Mouse (Mus musculus) c-Kit-negative CD71-positive TER-119-positive erythroid progenitor cells, embryonic 14.5 days (primary cell): Measurements from ENCODE around the gene Reln.

Source experiments
- DNase-seq: peaks from one replicate; pipeline ENCODE4 v3.0.0-alpha.2; 2013; ENCODE audit warnings: low read depth, low spot score

Reln gene

DNA sequence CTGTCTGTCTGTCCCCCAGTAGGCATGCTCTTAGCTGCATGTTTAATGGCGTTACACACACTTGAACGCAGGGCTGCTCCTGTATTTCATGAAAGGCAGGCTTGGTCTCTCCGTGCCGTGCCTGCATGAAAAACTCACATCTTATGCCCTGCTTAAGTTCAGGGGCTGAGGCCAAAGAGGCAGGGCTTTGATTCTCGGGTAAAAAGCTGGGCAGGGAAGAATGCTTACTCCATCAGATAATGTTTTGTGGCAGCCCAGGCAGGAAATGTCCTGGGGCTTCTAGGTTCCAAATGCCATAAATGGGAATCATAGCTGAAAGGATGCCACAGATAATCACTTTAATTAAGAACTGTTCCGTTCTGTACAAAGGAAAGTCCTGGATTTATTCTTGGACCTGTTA, 226.0 kb downstream of the Reln start:
- no peak for DNase-seq

GRCm38 (mm10) chr5:22116922-22117321, 227.6 kb downstream of the Reln start:
- DNase-seq: no peak

- no peak for DNase-seq
Observed at GRCm38 (mm10) chr5:22106811-22107485, 237.6 kb downstream of the Reln start.

DNA sequence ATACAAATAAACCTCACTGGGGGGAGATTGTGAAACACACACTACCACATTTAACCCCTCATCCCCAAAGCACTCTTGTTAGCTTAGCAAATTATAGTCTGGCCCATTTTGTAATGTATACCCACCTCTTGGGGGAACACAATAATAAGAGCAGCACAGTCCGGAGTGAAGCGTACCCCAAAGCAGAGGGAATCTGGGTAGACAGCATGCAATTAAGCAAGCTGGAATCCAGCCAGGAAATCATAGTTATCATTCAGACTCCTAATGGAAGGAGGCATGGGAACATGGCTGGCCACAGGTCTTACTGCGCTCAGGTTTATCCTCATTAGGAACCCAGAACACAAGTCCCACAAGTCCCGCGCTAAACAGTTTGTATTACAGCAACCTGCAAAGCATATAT, 249.5 kb downstream of the Reln start:
- DNase-seq: no peak

- no peak for DNase-seq
Observed at GRCm38 (mm10) chr5:22094043-22094442, 250.5 kb downstream of the Reln start.

DNA sequence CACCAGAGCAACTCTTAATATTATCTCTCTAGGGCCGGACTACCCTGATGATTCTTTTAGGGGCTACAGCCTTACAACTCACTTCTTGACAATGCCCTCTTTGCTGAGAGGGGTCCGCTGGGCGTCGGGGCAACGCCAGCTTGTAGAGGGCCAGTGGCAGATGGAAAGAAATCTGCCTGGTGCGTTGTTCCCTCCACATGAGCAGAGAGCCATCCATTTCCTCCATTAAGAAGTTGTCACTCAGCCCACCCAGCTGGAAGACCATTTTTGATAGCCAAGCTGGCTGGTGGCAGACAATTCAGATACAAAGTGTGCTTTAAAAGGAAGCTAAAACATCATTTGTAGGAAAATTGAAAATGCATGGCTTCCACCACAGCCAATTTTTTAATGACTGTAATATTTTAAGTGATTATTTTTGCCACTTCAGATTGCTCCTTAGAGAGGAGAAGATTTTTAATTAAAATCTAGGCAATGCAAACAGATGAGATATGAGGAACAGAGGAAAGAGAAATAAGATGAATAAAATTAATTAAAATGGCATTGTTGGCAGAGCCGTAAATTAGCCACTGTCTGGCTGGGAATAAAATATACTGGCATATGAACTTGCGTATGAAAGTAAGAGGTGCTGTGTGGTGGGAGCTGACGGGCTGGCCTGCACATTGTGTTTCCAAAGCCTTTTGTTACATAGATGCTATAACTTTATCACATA, 251.2 kb downstream of the Reln start:
- no peak for DNase-seq

- DNase-seq: no peak
Observed at GRCm38 (mm10) chr5:22080468-22080986, 264.0 kb downstream of the Reln start.

DNA sequence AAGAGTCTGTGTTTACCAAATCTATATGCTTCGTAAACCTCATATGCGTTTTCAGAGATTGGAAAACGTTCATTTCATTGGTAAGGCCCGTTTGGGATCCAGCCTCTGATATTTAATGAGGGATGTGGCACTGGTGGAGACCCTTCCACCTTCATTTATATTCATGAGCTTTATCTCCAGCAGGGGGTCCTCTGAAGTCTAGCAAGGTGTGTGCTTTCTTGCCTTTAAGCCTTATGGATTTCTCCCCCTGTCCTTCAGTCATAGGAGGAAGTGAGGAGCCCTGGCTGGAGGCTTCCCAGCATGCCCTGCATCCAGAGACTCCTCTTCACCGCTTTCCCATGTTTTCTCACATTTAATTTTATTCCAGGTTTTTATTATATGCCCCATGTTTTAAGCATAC, 269.5 kb downstream of the Reln start:
- DNase-seq: no peak

DNA sequence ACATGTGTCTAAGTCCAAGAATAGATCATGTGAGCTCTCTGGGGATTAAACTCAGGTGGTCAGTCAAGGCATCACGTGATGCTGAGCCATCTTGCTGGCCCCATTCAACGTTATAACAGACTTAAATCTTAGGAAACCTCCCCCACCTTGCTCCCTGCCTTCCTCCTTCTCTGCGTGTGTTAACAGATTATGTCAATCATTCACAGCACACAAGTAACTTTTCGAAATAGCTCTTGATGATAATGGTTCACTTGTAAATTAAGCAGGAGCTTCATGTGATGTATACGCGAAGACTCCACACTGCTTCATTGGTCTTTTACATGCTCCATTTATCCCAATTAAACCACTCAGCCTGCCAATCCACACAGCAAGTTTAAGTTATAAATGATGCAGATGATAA, 271.9 kb downstream of the Reln start:
- no peak for DNase-seq

GRCm38 (mm10) chr5:22059251-22059650, 285.3 kb downstream of the Reln start:
- DNase-seq: no peak

DNA sequence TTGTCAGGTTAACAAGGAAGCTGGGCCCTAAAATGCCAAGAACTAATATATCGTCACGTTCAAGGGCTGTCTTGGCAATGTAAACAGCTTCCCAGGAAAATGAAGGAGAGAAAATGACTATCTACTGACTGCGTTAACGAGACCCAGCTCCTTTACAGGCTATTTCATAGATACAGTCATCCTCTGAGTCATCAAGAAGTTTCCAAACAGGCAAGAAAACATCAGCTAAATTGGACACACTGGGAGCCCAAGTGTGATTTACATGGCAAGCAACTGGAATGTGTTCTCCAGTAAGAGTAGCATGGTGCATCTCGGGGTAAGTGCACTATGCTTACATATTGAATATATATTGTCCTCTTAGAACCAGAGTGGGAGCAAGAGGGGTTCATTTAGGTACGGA, 302.7 kb downstream of the Reln start:
- no peak for DNase-seq

GRCm38 (mm10) chr5:22039375-22040149, 304.9 kb downstream of the Reln start:
- no peak for DNase-seq

- no peak for DNase-seq
Observed at GRCm38 (mm10) chr5:22035201-22035600, 309.3 kb downstream of the Reln start.

- no peak for DNase-seq
Observed at GRCm38 (mm10) chr5:22033039-22033438, 311.5 kb downstream of the Reln start.

- no peak for DNase-seq
Observed at GRCm38 (mm10) chr5:22031653-22032052, 312.8 kb downstream of the Reln start.

DNA sequence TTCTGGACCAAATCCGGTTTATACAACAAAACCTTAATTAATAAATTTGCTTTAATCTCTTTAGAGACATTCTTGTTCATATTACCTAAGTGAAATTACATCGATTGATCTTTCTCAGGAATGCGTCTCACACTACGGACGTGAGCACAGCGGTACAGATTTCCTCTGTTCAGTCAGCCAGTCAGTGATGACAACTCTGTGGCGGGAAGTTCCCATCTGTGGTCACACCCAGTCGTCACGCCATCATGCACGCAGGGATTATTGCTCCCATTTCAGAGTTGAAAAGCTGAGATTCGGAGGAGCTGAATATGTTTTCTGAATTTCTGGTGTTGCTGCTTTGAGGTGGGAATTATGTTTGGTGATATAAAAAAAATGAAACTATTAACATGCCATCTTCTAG, 316.1 kb downstream of the Reln start:
- DNase-seq: no peak

DNA sequence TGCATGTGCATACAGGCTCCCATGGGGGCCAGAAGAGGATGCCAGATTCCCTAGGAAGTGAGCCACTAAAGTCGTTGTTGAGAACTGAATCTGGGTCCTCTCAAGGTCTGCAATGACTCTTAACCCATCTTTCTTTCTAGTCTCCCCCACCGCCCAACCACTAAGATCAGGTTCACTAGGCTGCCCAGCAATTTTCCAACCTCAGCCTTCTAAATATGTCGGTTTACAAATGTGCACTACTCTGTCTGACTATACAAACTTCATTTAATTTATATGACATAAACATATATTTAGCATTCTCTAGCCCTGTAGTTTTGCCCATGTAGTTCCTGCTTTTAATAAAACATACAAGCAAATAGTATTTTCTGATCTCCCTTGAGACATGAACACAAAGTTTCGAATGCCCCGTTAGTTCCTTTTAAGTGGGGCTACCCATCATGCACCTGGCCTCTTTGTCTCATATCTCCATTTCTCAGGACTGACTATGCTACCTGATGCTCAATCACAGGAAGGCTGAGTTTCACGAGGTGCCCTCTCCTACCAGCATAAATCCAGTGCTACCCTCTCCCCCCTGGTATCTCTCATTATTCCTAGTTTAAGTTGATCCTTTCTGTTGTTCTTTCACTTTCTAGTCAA, 317.1 kb downstream of the Reln start:
- DNase-seq: no peak

- DNase-seq: no peak
Observed at GRCm38 (mm10) chr5:22025746-22026145, 318.8 kb downstream of the Reln start.

DNA sequence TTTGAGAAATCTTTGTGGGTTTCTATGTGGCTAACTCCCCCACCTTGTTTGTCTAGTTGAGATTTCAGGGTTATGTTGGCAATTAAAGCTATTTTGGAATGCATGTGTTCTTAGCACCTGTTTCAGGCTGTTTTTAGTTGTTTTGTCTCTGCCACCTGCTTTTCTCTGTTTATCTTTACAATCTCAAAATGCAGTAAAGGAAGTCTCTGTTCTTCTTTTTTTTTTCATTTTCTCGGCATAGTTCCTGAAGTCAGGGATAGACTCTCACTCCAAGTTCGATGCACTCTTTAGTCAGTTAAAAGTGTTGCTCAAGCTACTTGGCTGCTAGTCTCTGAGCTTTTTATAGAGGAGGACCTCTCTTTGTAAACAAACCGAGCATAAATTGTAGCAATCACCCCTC, 320.4 kb downstream of the Reln start:
- no peak for DNase-seq

DNA sequence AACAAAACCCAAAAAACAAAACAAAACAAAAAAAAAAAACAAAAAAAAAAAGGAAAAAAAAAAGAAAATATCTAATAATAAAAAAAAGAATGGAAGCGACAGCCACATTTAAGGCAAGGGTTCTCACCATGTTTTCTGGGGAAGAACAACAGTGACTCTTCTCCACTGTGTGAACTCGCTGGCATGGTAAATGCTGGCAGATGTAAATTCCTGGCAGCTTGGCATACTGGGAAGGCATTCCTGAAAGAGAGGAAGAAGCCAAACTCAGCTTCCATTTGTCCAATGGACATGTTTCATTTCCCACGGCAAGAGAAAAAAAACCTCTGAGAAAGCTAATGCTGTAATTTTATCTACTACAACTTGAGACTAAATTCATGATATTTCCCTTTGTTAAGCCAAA, 326.6 kb downstream of the Reln start:
- DNase-seq: no peak

DNA sequence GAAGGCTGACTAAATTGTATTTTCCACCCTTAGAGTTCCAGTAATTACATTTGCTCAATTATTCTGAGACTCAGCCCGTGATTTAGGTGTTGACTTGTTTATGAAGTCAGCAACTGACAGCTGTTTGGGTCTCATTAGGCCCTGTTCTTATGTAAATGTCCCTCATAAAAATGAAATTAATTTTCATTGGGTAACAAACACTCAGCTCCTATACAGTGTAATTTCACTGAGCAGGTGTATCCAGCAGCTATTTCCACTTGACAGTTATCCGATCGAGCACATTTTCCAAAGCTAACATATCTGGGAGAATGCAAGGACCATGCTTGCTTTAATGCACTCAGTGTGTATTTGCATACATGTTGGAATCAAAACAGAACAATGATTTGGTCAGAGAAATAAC, 330.0 kb downstream of the Reln start:
- no peak for DNase-seq

DNA sequence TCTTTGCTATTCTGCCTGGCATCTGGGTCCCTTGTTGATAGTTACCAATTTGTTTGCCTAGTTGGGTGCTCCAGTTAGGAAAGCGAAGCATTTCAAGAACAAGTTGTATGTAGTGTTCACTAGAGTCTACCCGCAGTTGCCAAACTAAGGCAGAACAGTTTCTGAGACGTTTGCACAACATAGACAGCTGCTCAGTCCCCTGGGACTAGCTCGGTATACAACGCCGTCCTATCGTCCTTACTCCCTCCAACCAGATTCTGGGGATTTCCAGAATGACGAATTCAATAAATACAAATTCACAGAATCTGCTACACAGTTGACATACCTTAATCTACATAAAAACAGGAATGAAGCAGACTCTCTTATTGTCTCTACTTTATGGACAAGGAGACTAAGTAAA, 335.4 kb downstream of the Reln start:
- no peak for DNase-seq
